Mouse (Mus musculus): ENCODE measurements around the gene Lin54. TPM values are rescaled to one million over a fixed set of nuclear protein-coding genes. Genes with fewer than 3 reads are reported as not detected.

The Lin54 gene
- polyA plus RNA-seq (2015; fragmentation: Nextera tagmentation; extraction: Ambion mirVana), result 11.2 and 14.0 TPM in 2 replicates

DNA sequence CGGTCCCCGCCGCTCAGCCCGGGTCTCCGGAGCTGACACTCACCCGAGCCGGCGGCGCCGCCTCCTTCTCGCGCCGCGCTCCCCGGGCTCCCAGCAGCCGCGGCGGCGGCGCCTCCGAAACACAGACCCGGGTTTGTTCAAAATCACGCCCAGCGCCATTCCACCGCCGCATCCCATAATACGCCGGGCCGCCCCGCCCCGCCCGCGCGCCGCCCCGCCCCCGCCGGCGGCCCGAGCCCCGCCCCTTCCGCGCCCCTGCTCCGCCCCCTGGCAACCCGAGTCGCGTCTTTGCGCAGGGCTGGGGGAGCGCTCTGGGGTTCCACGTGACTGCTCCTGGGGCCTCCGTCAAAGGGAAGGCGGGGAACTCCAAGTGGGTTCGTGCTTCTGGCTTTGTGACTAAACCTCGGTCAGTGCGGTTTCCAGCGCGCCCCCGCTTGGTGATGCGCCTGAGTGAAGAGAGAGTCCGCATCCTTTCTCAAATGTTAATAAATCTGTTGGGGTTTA, at the start of gene Lin54:
Lin54 (minus strand) TSS at position 182 of the 504 bp plus-strand sequence.
- Histone ChIP-seq H3K4me3 (peak within 1 kb of the TSS; percentile 88), H3K27me3 (no peaks in the 10 kb centered on the region), H3K36me3 (ENCODE audit: poor library complexity, severe bottlenecking) (no peaks in the 10 kb centered on the region), H3K4me2 (peak within 1 kb of the TSS; percentile 81), H3K9me3 (replicated peaks) (no peaks in the 10 kb centered on the region), H3K9ac (peak within 1 kb of the TSS; percentile 68), H3K27ac (peak within 1 kb of the TSS; percentile 79), H3K4me1 (peaks cover 25% of the 10 kb centered on the region)
- under 1% methylated on average over 46 of the region's 60 CpGs for WGBS
- peak; percentile 95 for ATAC-seq

- Histone ChIP-seq H3K4me3 (no peak overlapping the region), H3K27ac (no peak overlapping the region), H3K4me2 (no peak overlapping the region), H3K36me3 (ENCODE audit: poor library complexity, severe bottlenecking) (peaks cover 48% of the 10 kb centered on the region), H3K9me3 (replicated peaks) (no peaks in the 10 kb centered on the region), H3K9ac (no peak overlapping the region), H3K4me1 (peaks cover 5% of the 10 kb centered on the region; the same call in 1 of the 2 replicates), H3K27me3 (no peaks in the 10 kb centered on the region)
- 92% methylated on average over 1 of the region's 1 CpGs for WGBS
- ATAC-seq, result no peak
Observed at GRCm38 (mm10) chr5:100550151-100550550, 49.7 kb upstream of the Lin54 start.

DNA sequence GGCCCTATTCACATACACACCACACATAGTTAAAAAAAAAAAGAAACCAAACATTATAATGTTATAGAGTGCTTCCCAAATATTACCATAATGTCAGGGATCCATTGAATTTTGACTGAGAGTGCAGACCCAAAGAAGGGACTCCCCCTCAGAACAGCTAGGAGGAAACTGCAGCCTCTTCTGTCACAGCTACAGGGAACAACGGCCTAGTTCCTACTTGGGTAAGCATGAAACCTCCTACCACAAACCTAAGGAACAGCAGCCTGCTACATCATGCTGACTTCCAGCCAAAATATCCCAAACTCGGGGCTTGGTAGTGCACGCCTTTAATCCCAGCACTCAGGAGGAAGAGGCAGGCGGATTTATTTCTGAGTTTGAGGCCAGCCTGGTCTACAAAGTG, 48.9 kb upstream of the Lin54 start:
- no peak overlapping the region for H3K27ac ChIP-seq
- no peak overlapping the region for H3K4me3 ChIP-seq
- peaks cover 56% of the 10 kb centered on the region for H3K36me3 ChIP-seq (ENCODE audit: poor library complexity, severe bottlenecking)
- H3K4me1 ChIP-seq, result peaks cover 5% of the 10 kb centered on the region; the same call in 1 of the 2 replicates
- 97% methylated on average over 4 of the region's 4 CpGs for WGBS
- H3K27me3 ChIP-seq, result no peaks in the 10 kb centered on the region
- no peak overlapping the region for H3K4me2 ChIP-seq
- no peak for ATAC-seq
- no peak overlapping the region for H3K9ac ChIP-seq
- H3K9me3 ChIP-seq (replicated peaks), result no peaks in the 10 kb centered on the region

DNA sequence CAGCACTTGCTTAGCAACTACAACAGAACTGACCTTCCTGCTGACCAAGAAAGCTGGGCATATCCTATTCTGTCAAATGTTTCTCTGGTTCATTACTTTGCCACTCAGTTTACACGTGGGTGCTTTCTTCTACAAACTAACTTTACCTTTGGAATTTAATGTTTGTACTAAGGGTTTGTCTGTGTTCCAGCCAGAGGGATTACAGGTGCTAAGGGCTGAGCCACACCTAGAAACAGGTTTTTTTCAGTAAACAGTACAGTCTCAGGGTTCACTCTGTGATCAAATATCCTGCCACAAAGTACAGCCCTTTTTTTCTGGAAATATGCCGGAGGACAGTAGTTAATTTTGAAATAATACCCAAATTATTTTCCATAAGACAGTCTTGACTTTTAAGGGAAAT, 47.8 kb upstream of the Lin54 start:
- no peak overlapping the region for H3K27ac ChIP-seq
- H3K36me3 ChIP-seq (ENCODE audit: poor library complexity, severe bottlenecking), result peaks cover 66% of the 10 kb centered on the region
- no peaks in the 10 kb centered on the region for H3K9me3 ChIP-seq (replicated peaks)
- no peak overlapping the region for H3K9ac ChIP-seq
- H3K27me3 ChIP-seq, result no peaks in the 10 kb centered on the region
- H3K4me1 ChIP-seq, result peaks cover 1% of the 10 kb centered on the region; the same call in 1 of the 2 replicates
- no peak overlapping the region for H3K4me3 ChIP-seq
- no peak for ATAC-seq
- WGBS, result 86% methylated on average over 2 of the region's 2 CpGs
- no peak overlapping the region for H3K4me2 ChIP-seq

- H3K36me3 ChIP-seq (ENCODE audit: poor library complexity, severe bottlenecking), result peaks cover 83% of the 10 kb centered on the region
Observed at GRCm38 (mm10) chr5:100546294-100547080, 46.0 kb upstream of the Lin54 start.

DNA sequence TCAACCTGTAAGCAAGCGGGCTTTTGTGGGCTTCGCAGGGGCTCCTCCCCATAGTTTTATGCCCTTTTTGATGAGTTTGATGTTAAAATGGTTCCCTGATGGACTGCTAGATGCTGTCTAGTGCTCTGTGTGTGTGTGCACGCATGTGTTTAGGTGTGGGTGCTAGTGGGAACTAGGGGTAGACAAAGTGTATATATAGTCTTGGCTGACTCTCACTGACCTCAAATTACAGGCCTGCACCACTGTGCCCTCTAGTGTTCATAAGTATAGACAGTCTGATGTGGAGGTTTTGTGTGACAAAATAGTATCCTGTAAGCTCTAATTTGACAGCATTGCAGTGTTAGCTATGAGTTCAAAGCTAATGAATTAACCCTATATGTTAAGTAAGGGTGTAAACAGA, 36.2 kb upstream of the Lin54 start:
- Histone ChIP-seq H3K27ac (no peak overlapping the region), H3K36me3 (ENCODE audit: poor library complexity, severe bottlenecking) (peaks cover 69% of the 10 kb centered on the region), H3K4me1 (no peaks in the 10 kb centered on the region), H3K9me3 (replicated peaks) (no peaks in the 10 kb centered on the region), H3K4me2 (no peak overlapping the region), H3K4me3 (no peak overlapping the region), H3K27me3 (no peaks in the 10 kb centered on the region), H3K9ac (no peak overlapping the region)
- 94% methylated on average over 3 of the region's 3 CpGs for WGBS
- ATAC-seq, result no peak

More at GRCm38 (mm10) chr5:100546294-100547080, 46.0 kb upstream of the Lin54 start:
- Histone ChIP-seq H3K27ac (no peak overlapping the region), H3K4me3 (no peak overlapping the region), H3K9ac (no peak overlapping the region), H3K4me2 (no peak overlapping the region), H3K9me3 (replicated peaks) (no peaks in the 10 kb centered on the region), H3K27me3 (no peaks in the 10 kb centered on the region), H3K4me1 (no peaks in the 10 kb centered on the region)
- 96% methylated on average over 6 of the region's 6 CpGs for WGBS
- ATAC-seq, result no peak

GRCm38 (mm10) chr5:100535826-100536225, 35.4 kb upstream of the Lin54 start:
- ATAC-seq, result no peak
- Histone ChIP-seq H3K27me3 (no peaks in the 10 kb centered on the region), H3K4me1 (no peaks in the 10 kb centered on the region), H3K27ac (no peak overlapping the region), H3K36me3 (ENCODE audit: poor library complexity, severe bottlenecking) (peaks cover 73% of the 10 kb centered on the region), H3K4me2 (no peak overlapping the region), H3K4me3 (no peak overlapping the region), H3K9ac (no peak overlapping the region), H3K9me3 (replicated peaks) (no peaks in the 10 kb centered on the region)
- 89% methylated on average over 7 of the region's 7 CpGs for WGBS

DNA sequence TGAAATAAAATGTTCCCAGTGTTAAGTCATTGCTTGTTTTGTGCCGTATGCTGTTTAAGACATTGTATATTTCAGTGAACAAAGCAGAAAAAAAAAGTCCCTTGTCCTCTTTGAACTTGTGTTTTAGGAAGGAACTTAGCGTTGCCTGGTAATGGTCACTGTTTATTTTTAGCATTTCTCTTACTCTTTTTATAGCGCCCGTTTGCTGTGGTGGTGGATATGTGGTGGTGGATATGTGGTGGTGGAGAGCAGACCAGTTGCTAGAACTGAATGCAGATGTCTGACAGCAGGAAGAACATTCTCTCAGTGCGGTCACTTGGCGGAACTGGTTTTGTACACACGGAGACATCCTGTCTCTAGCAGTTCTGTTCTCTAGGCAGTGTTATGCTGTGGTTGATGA, 25.7 kb upstream of the Lin54 start:
- no peaks in the 10 kb centered on the region for H3K27me3 ChIP-seq
- 96% methylated on average over 7 of the region's 7 CpGs for WGBS
- H3K36me3 ChIP-seq (ENCODE audit: poor library complexity, severe bottlenecking), result peaks cover 36% of the 10 kb centered on the region
- no peaks in the 10 kb centered on the region for H3K4me1 ChIP-seq
- H3K4me3 ChIP-seq, result no peak overlapping the region
- H3K27ac ChIP-seq, result no peak overlapping the region
- H3K9ac ChIP-seq, result no peak overlapping the region
- no peak for ATAC-seq
- no peak overlapping the region for H3K4me2 ChIP-seq
- H3K9me3 ChIP-seq (replicated peaks), result no peaks in the 10 kb centered on the region

- H3K4me3 ChIP-seq, result no peak overlapping the region
- no peak overlapping the region for H3K9ac ChIP-seq
- ATAC-seq, result no peak
- H3K4me1 ChIP-seq, result peaks cover under 1% of the 10 kb centered on the region; the same call in 1 of the 2 replicates
- H3K9me3 ChIP-seq (replicated peaks), result no peaks in the 10 kb centered on the region
- no peak overlapping the region for H3K27ac ChIP-seq
- 79% methylated on average over 3 of the region's 3 CpGs for WGBS
- no peak overlapping the region for H3K4me2 ChIP-seq
- peaks cover 30% of the 10 kb centered on the region for H3K36me3 ChIP-seq (ENCODE audit: poor library complexity, severe bottlenecking)
- no peaks in the 10 kb centered on the region for H3K27me3 ChIP-seq
Observed at GRCm38 (mm10) chr5:100525620-100526019, 25.2 kb upstream of the Lin54 start.

- H3K4me3 ChIP-seq, result no peak overlapping the region
- no peak overlapping the region for H3K4me2 ChIP-seq
- no peak overlapping the region for H3K9ac ChIP-seq
- no peak for ATAC-seq
- WGBS, result 93% methylated on average over 9 of the region's 9 CpGs
- peaks cover 8% of the 10 kb centered on the region for H3K4me1 ChIP-seq
- peaks cover 23% of the 10 kb centered on the region for H3K36me3 ChIP-seq (ENCODE audit: poor library complexity, severe bottlenecking)
- no peak overlapping the region for H3K27ac ChIP-seq
- H3K27me3 ChIP-seq, result no peaks in the 10 kb centered on the region
- H3K9me3 ChIP-seq (replicated peaks), result no peaks in the 10 kb centered on the region
Observed at GRCm38 (mm10) chr5:100524921-100525320, 24.5 kb upstream of the Lin54 start.

DNA sequence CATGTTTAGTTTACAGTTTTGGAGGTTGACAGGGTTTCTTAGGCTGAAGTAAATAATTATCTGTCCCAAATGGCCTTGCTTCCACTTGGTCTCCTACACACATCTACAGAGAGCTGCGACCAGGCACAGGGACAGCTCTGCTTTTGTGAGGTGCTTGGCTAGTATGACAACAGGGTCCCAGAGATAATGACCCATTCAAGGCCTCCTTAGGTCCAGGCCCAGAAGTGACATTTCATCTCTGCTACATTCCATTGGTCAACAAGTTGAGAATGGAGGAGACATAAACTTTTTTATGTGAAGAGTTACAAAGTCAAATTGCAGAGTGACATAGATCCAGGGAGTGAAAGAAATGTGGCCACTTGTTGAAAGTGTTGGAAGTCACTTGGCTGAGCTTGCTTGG, 22.9 kb upstream of the Lin54 start:
- Histone ChIP-seq H3K27me3 (no peaks in the 10 kb centered on the region), H3K27ac (no peak overlapping the region), H3K36me3 (ENCODE audit: poor library complexity, severe bottlenecking) (peaks cover 9% of the 10 kb centered on the region), H3K4me1 (peaks cover 17% of the 10 kb centered on the region), H3K4me2 (no peak overlapping the region), H3K9me3 (replicated peaks) (no peaks in the 10 kb centered on the region), H3K4me3 (no peak overlapping the region), H3K9ac (no peak overlapping the region)
- WGBS, result 95% methylated on average over 1 of the region's 1 CpGs
- no peak for ATAC-seq

- 100% methylated on average over 2 of the region's 2 CpGs for WGBS
- Histone ChIP-seq H3K9ac (peak overlapping the region; percentile 37; the same call in 1 of the 2 replicates), H3K9me3 (replicated peaks) (no peaks in the 10 kb centered on the region), H3K27me3 (peaks cover 6% of the 10 kb centered on the region; the same call in 1 of the 2 replicates), H3K27ac (no peak overlapping the region), H3K4me3 (0 out of 2 replicates have a peak overlapping the region, but pooled peaks have one; percentile 3), H3K4me2 (peak overlapping the region; percentile 20; the same call in 1 of the 2 replicates), H3K4me1 (peaks cover 22% of the 10 kb centered on the region), H3K36me3 (ENCODE audit: poor library complexity, severe bottlenecking) (peaks cover 8% of the 10 kb centered on the region; the same call in 1 of the 2 replicates)
- ATAC-seq, result no peak
Observed at GRCm38 (mm10) chr5:100520223-100520622, 19.8 kb upstream of the Lin54 start.

Measured in forebrain, embryonic 13.5 days (tissue).